Mouse (Mus musculus): ENCODE measurements around the gene Samt4. TPM values are rescaled to one million over a fixed set of nuclear protein-coding genes. Genes with fewer than 3 reads are reported as not detected.
"Not testable (repeated sequence)": the region's sequence is repeated elsewhere in the genome, so short reads cannot be mapped to it uniquely, and the experiment has no call there.

Samt4 gene
- not detected in 2 replicates for polyA plus RNA-seq (2014; fragmentation: Nextera tagmentation; extraction: Ambion mirVana)

- Histone ChIP-seq H3K4me2 (ENCODE audit: low read depth, low read length) (no peak within 1 kb of the TSS), H3K9ac (replicated peaks; ENCODE audit: low read length) (no peak within 1 kb of the TSS), H3K36me3 (replicated peaks; ENCODE audit: control insufficient read depth, insufficient read depth, low read depth, low read length) (no peaks in the 10 kb centered on the region), H3K4me1 (ENCODE audit: control insufficient read depth, insufficient read depth, low read length) (no peaks in the 10 kb centered on the region), H3K9me3 (replicated peaks; ENCODE audit: control insufficient read depth, low read length) (no peaks in the 10 kb centered on the region), H3K27ac (replicated peaks; ENCODE audit: low read depth, low read length) (no peak within 1 kb of the TSS), H3K27me3 (ENCODE audit: control insufficient read depth, insufficient read depth, low read length) (no peaks in the 10 kb centered on the region), H3K4me3 (ENCODE audit: low read depth, low read length) (no peak within 1 kb of the TSS)
- ATAC-seq (replicated peaks; ENCODE audit: insufficient number of reproducible peaks, low FRiP score, low TSS enrichment, low read depth) (no peak), DNase-seq (ENCODE audit: low spot score) (no peak)
These were observed at the start of gene Samt4 for GRCm38 (mm10) chrX:154481702-154482101. Gene Samt4, plus strand, starts transcription at chrX:154482002.

GRCm38 (mm10) chrX:154443696-154444095 lies 38.1 kb upstream of the Samt4 start:
- not testable (repeated sequence) for H3K4me2 ChIP-seq (ENCODE audit: low read depth, low read length); H3K27me3 ChIP-seq (ENCODE audit: control insufficient read depth, insufficient read depth, low read length); H3K9ac ChIP-seq (replicated peaks; ENCODE audit: low read length); H3K4me3 ChIP-seq (ENCODE audit: low read depth, low read length); H3K9me3 ChIP-seq (replicated peaks; ENCODE audit: control insufficient read depth, low read length); ATAC-seq (replicated peaks; ENCODE audit: insufficient number of reproducible peaks, low FRiP score, low TSS enrichment, low read depth); H3K36me3 ChIP-seq (replicated peaks; ENCODE audit: control insufficient read depth, insufficient read depth, low read depth, low read length); H3K4me1 ChIP-seq (ENCODE audit: control insufficient read depth, insufficient read depth, low read length); H3K27ac ChIP-seq (replicated peaks; ENCODE audit: low read depth, low read length); DNase-seq (ENCODE audit: low spot score)

- not testable (repeated sequence) for H3K4me3 ChIP-seq (ENCODE audit: low read depth, low read length); H3K36me3 ChIP-seq (replicated peaks; ENCODE audit: control insufficient read depth, insufficient read depth, low read depth, low read length); H3K27me3 ChIP-seq (ENCODE audit: control insufficient read depth, insufficient read depth, low read length); H3K27ac ChIP-seq (replicated peaks; ENCODE audit: low read depth, low read length); ATAC-seq (replicated peaks; ENCODE audit: insufficient number of reproducible peaks, low FRiP score, low TSS enrichment, low read depth); H3K9ac ChIP-seq (replicated peaks; ENCODE audit: low read length); H3K4me2 ChIP-seq (ENCODE audit: low read depth, low read length); H3K4me1 ChIP-seq (ENCODE audit: control insufficient read depth, insufficient read depth, low read length); DNase-seq (ENCODE audit: low spot score); H3K9me3 ChIP-seq (replicated peaks; ENCODE audit: control insufficient read depth, low read length)
- WGBS: 73% methylated on average over 3 of the region's 3 CpGs
These were observed 13.4 kb upstream of the Samt4 start for GRCm38 (mm10) chrX:154468386-154468785.

Other genes with a start within 250 kb of the Samt4 start
- gene 4930524N10Rik, start 138.6 kb upstream of the Samt4 start, polyA plus RNA-seq (2014; fragmentation: Nextera tagmentation; extraction: Ambion mirVana): not detected in 2 replicates
- not detected in 2 replicates for gene Samt2, start 97.4 kb downstream of the Samt4 start, polyA plus RNA-seq (2014; fragmentation: Nextera tagmentation; extraction: Ambion mirVana)

Data from embryonic facial prominence, embryonic 11.5 days (tissue).